Mouse (Mus musculus) CD4-positive helper T cell, adult 2 months (primary cell): ENCODE results near the gene Olfr1217.
"Not testable (repeated sequence)": the region's sequence is repeated elsewhere in the genome, so short reads cannot be mapped to it uniquely, and the experiment has no call there.

Experiments
- DNase-seq: peaks from one replicate; pipeline ENCODE4 v3.0.0-alpha.2; 2012; ENCODE audit warnings: low read depth, missing footprints, low spot score

Olfr1217 gene

DNA sequence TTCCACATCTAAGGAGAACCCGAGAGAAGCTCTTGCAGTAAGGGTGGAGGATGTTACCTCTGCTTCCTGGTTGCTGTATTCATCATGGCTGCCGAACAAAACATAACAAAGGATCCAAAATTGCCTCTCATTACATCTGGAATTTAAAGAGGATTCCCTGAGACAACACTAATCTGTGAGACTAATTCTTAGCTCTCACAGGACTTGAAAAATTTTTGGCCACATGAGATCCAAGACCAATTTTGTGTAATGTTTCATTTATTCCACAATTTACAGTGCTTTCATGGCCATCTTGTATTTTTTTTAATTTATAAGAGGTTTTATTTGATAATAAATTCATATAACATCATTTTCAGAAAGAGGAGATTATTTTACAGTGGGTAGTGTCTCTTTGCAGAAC lies at the start of gene Olfr1217:
Olfr1217 (minus strand) TSS at position 101 of the 400 bp plus-strand sequence.
- no peak for DNase-seq

DNA sequence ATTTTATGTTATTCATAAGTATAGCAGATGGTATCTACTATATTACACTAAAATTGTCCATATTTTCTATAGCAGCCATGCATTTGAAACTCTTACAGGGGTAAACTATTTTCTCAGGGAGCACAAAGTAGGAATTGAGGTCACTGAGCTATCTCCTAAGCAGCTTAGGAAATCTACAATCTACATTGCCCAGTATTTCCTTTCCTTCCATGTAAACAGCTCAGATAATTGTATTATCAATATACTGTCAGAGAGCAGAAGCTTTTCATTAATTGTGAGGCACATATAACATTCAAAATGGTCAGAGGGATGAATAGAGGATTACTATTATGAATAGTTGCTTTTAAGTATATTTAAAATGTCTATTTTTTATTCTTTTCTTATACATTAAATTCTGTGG lies 49.6 kb upstream of the Olfr1217 start:
- DNase-seq, result no peak

GRCm38 (mm10) chr2:89061087-89061486 lies 29.2 kb upstream of the Olfr1217 start, which contains the start of gene Olfr1218:
Olfr1218 (minus strand) TSS chr2:89061187.
- no peak for DNase-seq

GRCm38 (mm10) chr2:89021436-89021835 lies 10.4 kb downstream of the Olfr1217 start:
- not testable (repeated sequence) for DNase-seq

DNA sequence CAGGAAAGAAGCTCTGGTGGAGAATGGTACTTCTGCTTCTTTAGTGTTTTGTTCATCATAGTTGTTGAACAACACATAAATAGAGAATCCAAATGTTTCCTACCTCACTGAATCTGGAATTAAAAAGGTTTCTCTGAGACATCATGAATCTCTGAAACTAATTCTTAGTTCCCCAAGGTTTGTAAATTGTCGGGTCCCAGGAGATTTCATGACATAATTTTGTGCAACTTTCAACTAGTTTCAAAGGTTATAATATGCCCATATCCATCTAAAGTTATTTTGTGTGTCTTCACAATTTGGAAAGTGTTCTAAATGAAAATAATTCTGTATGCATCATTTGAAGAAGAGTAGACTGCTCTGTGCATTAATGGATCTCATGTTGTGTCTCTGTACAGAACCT lies 13.6 kb downstream of the Olfr1217 start, which contains the start of gene Olfr1216:
Olfr1216 (minus strand) TSS at position 101 of the 400 bp plus-strand sequence.
- no peak for DNase-seq

DNA sequence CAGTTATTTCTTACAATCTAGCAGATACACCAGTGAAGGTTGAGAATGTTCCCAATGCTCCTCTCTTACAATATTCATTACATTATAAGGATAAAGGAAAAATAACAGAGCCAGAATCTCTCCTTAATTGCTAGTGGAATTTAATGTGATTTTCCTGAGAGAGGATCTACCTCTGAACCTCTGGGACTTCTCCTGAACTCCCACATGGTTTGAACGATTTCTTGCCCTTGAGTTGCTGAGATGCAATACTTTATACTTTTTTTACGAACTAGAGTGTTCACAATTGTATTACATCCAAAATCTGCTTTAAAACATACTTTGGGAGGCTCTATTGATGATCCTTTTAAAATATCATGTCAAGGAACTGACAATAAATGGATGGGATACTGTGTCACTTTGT lies 25.0 kb downstream of the Olfr1217 start, which contains the start of gene Olfr1215:
Olfr1215 (minus strand) TSS at position 101 of the 400 bp plus-strand sequence.
- no peak for DNase-seq

- DNase-seq, result no peak
Measured at GRCm38 (mm10) chr2:88992553-88992952, 39.3 kb downstream of the Olfr1217 start, which contains the start of gene Olfr1214. Olfr1214 (minus strand) TSS chr2:88992653.

- DNase-seq, result no peak
Measured at GRCm38 (mm10) chr2:88980181-88980580, 51.7 kb downstream of the Olfr1217 start, which contains the start of gene Gm13762. Gm13762 (minus strand) TSS chr2:88980281.
